Mouse (Mus musculus): ENCODE measurements around the gene Hist1h2be.
A peak's percentile ranks its signal among the peaks of the same experiment; 100 is the strongest.
"Not testable (repeated sequence)": the region's sequence is repeated elsewhere in the genome, so short reads cannot be mapped to it uniquely, and the experiment has no call there.

The Hist1h2be gene

DNA sequence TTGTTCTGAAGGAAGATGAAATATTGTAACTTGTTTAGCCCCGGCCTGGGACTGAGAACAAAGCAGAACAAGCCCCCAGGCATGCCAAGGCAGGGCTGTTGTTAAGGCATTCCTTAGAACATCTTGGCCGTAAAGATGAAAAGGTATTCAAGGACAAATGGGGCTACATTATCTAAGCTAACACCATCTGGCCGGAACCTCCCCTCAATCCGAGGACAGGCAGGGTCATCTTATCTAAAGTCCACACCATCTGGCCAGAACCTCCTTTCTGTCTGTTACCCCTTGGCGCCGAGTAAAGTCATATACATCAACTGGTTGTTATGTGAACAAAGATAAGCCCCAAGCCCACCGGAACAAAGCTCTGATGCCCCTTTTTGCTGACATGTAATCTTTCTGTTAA is 29.0 kb downstream of the Hist1h2be start:
- not testable (repeated sequence) for DNase-seq (ENCODE audit: low spot score)

DNA sequence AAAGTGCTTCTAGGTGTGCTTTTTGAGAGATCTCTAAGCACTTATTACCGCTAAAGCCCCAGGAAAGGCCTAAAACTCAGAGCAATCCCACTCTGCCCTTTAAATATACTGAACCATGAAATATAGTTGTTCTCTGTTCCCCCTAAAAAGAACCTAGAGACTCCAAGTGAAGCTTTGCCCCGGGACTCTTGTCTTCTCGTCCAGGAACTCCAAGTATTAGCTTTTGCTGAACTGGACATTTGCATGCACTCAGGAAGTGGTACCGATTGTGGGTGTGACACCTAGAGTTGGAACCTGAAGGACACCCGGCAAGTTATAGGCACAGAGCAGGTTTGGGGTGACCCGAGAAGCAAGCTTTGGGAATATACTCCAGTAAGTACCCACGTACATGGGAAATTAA is 29.7 kb downstream of the Hist1h2be start:
- no peak for DNase-seq (ENCODE audit: low spot score)

DNA sequence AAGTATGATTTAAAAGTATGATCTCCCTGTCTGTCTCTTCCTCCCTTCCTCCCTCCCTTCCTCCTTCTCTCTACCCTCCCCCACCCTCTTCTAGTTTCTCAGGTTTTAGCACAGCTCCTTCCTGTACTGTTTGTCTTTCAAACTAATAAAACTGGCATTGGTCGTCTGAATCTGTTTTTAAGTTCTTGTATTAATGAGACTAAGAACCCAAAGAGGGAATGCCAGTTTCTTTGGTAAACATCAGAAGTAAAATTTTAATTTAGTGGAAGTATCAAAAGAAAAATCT is 34.0 kb downstream of the Hist1h2be start:
- no peak for DNase-seq (ENCODE audit: low spot score)

DNA sequence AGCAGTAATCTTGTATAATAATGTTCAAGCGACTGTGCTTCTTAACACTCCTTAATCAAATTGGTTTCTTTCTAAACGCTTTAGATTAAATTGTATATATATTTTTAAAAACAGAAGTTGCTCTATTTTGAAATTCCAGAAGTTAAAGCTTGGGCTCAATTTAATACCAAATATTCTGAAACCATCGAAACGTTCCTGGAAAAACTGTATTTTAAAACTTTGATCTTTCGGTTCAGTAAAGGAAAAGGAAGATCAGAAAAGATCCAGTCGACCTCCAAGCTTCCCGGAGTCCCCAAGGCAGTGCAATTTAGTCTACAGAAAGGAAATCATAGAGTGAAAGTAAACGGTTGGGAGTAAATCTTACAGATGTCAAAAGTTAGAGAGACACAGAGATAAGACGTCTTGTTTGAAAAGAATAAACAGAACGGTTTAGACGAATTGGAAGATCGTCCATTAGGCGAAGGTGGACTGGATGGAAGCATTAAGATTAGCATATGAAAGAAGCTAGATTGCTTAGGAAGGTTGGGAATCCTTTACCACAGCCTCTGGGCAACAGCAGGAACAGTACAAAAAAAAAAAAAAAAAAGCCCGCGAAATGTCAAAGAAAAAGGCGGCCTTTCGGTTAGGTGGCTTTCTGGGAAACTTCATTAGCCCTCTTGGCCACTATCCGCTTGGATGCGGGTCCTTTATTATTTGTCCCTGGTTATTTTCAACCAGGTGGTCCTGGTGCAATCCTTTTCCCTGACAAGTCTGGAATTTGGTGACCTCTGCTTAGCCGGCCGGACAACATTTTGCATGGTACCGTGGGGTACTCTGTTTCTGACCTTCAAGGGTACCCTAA is 34.6 kb downstream of the Hist1h2be start:
- DNase-seq (ENCODE audit: low spot score), result no peak

DNA sequence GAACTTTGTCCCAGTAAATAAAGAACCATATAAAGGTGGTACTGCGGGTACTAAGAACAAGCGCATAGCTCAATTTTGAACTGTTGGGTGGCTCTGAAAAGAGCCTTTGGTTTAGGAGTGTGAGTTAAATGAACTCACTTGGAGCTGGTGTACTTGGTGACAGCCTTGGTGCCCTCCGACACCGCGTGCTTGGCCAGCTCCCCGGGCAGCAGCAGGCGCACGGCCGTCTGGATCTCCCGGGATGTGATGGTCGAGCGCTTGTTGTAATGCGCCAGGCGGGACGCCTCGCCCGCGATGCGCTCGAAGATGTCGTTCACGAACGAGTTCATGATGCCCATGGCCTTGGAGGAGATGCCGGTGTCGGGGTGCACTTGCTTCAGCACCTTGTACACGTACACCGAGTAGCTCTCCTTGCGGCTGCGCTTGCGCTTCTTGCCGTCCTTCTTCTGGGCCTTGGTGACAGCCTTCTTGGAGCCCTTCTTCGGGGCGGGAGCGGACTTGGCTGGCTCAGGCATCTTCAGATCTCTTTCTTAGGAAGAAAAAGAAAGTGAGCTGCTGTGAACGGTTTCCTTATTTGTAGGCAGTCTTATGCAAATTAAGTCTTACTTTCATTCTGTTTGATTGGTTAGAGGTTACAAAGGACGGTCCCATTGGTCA is 35.4 kb downstream of the Hist1h2be start:
- DNase-seq (ENCODE audit: low spot score), result peak; percentile 79

DNA sequence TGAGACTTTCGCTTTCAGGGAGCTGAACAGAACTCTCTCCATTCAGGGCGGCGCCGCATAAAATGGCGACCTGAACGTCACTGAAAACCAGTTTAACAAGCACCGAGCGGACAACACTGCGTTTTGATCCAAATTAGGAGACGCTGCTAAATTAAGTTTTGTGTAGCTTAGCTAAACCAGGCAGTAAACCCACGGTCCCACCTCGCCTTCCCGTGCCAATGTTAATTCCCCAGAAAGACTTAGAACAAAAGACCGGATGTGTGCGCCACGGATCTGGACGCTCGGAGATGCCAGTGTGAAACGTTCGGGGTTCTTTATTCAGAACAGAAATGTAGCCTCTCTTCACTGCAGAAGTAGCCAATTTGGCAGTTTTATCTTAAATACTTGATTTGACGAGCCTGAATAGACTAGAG is 35.9 kb downstream of the Hist1h2be start:
- peak; percentile 41 for DNase-seq (ENCODE audit: low spot score)

DNA sequence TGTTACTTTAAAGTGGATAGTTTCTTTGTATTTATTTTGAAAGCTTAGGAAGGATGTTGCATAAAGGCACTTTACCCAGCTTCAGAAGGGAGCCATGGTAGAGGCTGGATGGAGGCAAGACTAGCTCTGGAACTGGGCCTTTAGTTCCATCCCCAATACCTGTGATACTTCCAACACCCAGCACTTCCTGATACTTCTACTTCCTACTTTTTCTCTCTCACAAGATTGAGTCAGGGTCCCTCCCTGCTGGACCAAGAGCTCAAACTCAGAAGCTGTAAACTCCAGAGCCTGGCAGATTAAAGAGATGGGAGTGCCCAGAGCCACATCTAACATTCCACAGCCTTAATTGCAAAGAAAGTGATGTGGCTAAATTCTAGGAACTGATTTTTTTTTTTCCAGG is 36.6 kb downstream of the Hist1h2be start:
- no peak for DNase-seq (ENCODE audit: low spot score)

DNA sequence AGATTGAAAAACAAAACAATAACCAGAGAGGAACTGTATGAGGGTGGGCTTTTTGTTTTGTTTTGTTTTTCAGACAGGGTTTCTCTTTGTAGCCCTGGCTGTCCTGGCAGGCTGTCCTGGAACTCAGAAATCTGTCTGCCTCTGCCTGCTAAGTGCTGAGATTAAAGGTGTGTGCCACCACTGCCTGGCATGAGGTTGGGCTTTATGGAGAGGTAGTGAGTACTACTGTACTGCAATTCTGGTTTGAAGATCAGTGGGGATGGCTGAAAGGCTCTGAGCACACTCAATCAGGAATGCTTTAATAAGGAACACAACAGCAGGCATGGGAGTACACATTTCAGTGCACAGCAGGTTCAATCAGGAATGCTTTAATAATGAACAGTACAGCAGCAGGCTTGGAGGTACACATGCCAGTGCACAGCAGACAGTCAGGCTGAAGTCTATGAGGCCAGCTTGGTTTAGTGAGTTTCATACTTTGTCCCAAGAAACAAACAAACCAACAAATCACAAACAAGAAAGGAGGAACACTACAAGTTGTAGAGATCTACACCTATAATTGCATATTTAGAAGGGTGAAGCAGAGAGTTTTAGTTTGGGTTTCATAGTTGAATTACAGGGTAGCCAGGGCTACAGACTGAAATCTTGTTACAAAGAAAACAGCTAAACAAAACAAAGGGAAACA is 37.4 kb downstream of the Hist1h2be start:
- no peak for DNase-seq (ENCODE audit: low spot score)

DNA sequence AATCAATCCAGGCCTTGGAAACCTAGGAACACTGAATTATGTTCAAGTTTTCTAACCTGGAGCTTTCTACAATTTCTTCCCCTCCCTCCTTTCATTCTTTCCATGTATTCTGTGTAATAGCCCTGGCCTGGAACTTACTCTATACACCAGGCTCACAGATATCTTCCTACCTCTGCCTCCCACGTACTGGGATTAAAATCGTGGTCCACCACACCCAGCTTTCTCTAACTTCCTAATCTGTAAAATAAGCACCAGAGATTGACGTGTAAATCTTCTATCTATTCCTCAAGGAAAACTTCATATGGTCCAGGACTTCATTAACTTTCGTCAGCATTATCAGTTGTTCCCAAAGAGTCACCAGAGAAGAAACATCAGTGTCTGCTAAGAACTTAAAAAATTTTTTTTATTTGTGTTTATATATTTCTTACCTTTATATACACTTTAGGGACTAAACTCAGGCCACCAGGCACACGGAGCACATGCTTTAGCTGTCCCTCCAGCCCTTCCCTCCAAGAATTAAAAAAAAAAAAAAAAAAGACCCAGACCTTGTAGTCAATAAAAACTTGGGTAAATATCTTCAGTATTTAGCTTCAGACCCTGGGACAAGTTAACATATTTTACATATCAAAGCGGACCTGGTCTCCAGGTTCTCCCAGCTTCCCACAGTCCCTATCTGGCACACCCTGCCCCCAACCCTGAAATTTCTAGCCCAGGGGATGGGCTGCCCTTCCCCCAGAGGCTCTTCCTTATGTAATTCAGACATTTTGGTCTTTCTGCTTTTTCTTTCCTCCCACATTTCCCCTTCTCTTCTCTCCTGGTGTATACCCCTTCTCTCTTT is 38.5 kb downstream of the Hist1h2be start:
- DNase-seq (ENCODE audit: low spot score), result no peak

DNA sequence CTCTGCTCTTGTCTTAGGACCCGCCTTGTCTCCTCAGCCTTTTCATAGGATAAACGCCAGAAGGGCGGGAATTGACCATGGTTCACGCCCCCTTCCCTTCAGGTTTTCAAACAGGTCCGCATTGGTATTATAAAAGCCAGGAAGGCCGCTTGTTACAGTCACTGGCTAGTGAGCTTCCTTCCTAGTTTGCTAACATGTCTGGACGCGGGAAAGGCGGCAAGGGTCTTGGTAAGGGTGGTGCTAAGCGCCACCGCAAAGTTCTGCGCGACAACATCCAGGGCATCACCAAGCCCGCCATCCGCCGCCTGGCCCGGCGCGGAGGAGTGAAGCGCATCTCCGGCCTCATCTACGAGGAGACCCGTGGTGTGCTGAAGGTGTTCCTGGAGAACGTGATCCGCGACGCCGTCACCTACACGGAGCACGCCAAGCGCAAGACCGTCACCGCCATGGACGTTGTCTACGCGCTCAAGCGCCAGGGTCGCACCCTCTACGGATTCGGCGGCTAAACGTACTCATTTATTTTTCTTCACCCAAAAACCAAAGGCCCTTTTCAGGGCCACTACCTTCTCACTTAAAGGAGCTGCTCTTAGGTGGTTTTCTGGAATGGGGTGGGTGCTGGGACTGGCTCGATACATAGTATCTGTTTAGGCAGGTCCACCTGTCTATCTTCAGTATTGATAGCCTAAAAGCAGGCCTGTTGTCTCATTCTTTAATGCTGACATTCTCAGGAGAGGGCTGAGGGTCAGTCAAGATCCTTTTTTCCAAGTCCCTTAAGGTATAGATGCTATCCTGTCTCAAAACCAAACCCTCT is 39.3 kb downstream of the Hist1h2be start, which contains the start of gene Hist1h4d:
Gene Hist1h4d (plus strand): TSS at position 191 of the 811 bp plus-strand sequence.
- DNase-seq (ENCODE audit: low spot score), result peak; percentile 95

DNA sequence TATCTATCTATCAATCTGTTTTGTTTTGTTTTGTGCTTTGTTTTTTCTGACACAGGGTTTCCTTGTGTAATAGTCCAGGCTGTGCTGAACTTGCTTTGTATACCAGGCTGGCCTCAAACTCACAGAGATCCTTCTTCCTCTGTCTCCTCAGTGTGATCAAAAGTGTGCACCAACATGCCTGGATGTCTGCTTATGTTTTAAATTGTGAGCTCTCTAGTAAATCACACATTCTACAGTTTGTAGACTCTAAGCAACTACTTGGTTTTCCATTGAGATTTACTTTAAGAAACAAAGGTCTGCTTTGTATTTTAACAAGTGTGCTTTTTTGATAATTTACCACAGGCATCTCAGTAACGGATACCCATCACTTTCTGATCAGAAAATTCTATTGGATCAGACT is 43.1 kb downstream of the Hist1h2be start:
- DNase-seq (ENCODE audit: low spot score), result no peak

DNA sequence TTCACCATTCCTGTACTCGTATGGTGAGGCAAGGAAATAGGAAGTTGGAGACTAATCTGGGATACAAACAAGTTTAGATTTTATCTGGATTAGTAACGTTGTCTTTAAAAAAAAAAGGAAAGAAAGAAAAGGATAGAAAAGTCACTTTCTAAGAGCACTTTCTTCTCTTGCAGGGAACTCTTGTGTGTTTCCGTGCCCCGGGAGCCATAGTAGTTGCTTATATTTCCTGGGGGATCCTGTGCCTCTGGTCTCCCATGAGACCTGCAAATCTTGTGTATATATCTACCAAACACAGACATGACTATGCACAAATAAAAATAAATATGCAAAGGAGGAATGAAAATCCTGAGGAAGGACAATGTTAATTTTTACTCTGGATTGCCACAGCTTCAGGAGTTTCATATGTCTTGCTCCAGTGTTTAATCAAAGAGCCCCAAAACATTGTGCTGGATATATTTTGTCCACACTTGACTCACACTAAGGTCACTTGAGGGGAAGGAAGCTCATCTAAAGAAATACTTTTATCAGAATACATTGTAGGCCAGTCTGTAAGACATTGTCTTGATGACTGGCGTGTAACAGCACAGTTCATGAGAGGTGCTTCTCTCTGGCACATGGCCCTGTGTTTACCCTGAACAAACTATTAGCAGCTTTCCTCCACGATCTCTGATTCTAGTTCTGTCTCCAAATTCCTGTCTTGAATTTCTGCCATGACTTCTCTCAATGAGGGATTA is 43.9 kb downstream of the Hist1h2be start:
- DNase-seq (ENCODE audit: low spot score), result no peak

DNA sequence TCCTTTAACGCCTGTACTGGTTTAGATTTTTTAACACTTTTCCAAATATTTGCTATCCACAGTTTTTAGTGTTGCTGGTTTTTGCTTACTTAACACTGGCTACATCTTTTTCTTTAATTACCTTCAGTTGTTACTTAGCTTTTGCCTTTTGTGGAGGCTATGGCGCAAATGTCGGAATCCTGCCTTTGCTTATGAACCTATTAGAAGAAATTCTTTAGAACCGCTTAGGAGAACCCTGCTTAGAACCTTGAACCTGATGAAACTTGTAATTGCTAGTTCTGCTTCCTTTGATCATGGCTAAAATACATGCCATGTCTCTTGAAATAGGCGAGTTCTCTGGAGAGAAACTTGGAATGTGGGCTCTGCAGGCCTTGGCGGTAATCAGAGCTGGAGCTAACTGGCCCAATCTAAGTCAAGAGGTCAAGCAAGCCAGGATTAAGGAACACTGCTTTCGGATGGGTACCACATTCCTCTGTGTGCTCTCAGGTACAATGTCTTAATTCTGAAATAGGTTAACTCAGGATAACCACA is 44.5 kb downstream of the Hist1h2be start:
- no peak for DNase-seq (ENCODE audit: low spot score)

DNA sequence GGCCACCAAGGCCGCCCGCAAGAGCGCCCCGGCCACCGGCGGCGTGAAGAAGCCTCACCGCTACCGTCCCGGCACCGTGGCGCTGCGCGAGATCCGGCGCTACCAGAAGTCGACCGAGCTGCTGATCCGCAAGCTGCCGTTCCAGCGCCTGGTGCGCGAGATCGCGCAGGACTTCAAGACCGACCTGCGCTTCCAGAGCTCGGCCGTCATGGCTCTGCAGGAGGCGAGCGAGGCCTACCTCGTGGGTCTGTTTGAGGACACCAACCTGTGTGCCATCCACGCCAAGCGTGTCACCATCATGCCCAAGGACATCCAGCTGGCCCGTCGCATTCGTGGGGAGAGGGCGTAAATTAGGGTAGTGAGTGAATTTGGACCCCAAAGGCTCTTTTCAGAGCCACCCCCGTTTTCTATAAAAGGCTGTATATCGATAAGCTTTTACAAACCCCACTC is 45.0 kb downstream of the Hist1h2be start:
- DNase-seq (ENCODE audit: low spot score), result not testable (repeated sequence)

DNA sequence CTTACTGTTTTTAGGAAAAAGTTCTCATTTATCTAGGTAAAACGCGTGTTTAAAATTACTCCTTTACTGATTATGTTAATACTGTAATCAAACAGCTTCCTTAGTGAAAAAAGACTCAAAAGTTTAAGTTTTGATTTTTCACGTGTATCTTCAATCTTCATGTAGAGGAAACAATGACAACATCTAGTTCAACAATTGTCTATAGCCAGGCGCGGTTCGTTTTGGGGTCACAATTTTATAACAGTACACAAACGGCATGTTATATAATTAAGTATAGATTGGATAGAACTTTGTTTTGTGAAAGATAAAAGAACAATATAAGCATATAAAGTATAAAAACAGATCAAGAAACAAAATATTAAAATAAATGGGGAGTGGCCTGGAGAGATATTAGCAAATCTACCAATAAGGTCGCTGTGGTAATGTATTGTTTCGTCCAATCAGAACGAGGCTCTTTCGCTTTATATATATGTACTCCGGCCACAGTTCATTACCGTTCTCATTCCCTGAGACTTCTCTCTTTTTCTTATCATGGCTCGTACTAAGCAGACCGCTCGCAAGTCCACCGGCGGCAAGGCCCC is 45.6 kb downstream of the Hist1h2be start, which contains the start of gene Hist1h3d:
Gene Hist1h3d (plus strand): TSS at position 493 of the 581 bp plus-strand sequence.
- DNase-seq (ENCODE audit: low spot score), result peak; percentile 49

DNA sequence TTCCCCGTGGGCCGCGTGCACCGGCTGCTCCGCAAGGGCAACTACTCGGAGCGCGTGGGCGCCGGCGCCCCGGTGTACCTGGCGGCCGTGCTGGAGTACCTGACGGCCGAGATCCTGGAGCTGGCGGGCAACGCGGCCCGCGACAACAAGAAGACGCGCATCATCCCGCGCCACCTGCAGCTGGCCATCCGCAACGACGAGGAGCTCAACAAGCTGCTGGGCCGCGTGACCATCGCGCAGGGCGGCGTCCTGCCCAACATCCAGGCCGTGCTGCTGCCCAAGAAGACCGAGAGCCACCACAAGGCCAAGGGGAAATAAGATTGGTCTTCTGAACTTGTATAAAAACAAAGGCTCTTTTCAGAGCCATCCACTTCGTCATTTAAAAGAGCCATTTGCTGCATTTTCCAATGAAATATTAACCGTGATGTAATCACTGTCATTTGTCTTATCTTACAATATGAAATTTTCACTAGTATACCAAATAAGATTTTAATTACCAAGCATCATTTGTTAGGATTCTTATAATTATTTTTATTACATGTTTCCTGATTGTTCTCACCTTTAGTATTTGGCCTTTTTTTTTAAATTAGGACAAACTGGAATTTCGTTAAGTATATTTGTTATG is 46.3 kb downstream of the Hist1h2be start:
- not testable (repeated sequence) for DNase-seq (ENCODE audit: low spot score)

DNA sequence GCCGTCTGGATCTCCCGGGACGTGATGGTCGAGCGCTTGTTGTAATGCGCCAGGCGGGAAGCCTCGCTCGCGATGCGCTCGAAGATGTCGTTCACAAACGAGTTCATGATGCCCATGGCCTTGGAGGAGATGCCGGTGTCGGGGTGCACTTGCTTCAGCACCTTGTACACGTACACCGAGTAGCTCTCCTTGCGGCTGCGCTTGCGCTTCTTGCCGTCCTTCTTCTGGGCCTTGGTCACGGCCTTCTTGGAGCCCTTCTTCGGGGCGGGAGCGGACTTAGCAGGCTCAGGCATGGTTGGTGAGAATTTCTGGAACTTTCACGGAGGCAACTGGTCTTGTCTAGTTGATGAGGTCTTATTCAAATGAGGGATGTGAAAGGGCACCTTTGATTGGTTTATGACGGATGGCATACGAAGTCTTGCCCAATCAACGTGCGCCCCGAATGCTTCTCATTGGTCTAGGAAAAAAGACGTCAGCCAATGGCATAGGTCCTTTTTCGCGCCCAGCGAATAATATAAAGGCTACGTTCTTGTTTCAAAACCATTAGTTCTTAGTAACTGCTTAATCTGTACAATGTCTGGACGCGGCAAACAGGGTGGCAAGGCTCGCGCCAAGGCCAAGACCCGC is 46.9 kb downstream of the Hist1h2be start, which contains the start of the genes Hist1h2bf and Hist1h2ad:
Gene Hist1h2bf (minus strand): TSS at position 299 of the 627 bp plus-strand sequence.
Gene Hist1h2ad (plus strand): TSS at position 484 of the 627 bp plus-strand sequence.
- DNase-seq (ENCODE audit: low spot score), result peak; percentile 93
